Mouse (Mus musculus) lung, embryonic 14.5 days (tissue): ENCODE data around the gene Tenm3. TPM values are rescaled to one million over a fixed set of nuclear protein-coding genes. Genes with fewer than 3 reads are reported as not detected.
A peak's percentile ranks its signal among the peaks of the same experiment; 100 is the strongest.

Source experiments
- ATAC-seq: fragments of 200-750 bp; cut with Nextera tagmentation; 2 replicates; pipeline ENCODE4 v1.8.0; 2017; ENCODE audit warnings: mild to moderate bottlenecking, moderate TSS enrichment, moderate library complexity; ENCODE audit not compliant: insufficient read depth
- DNase-seq: peaks from one replicate; pipeline ENCODE4 v3.0.0-alpha.2; 2015
- H3K27ac ChIP-seq: fragments of 300-500 bp; sonication (generic); 2 replicates; pipeline ENCODE4 v1.5.1; 2014; ENCODE audit warnings: low read depth, mild to moderate bottlenecking, moderate library complexity
- H3K27me3 ChIP-seq: fragments of 300-500 bp; sonication (generic); 2 replicates; pipeline ENCODE4 v1.6.1; 2014; ENCODE audit warnings: low read length, control low read depth; ENCODE audit not compliant: insufficient read depth
- H3K36me3 ChIP-seq: fragments of 300-500 bp; sonication (generic); 2 replicates; pipeline ENCODE4 v1.6.1; 2014; ENCODE audit warnings: control low read depth; ENCODE audit not compliant: insufficient read depth
- H3K4me1 ChIP-seq: fragments of 300-500 bp; sonication (generic); 2 replicates; pipeline ENCODE4 v1.6.1; 2014; ENCODE audit warnings: antibody characterized with exemption, control low read depth; ENCODE audit not compliant: insufficient read depth
- H3K4me2 ChIP-seq: fragments of 300-500 bp; sonication (generic); 2 replicates; pipeline ENCODE4 v1.6.1; 2014; ENCODE audit warnings: mild to moderate bottlenecking
- H3K4me3 ChIP-seq: fragments of 300-500 bp; sonication (generic); 2 replicates; pipeline ENCODE4 v1.5.1; 2014; ENCODE audit warnings: low read depth, low read length
- H3K9ac ChIP-seq: fragments of 300-500 bp; sonication (generic); 2 replicates; pipeline ENCODE4 v1.6.1; 2014
- H3K9me3 ChIP-seq: fragments of 300-500 bp; sonication (generic); 2 replicates; pipeline ENCODE4 v1.6.1; 2016; ENCODE audit warnings: low read depth, low read length, control low read depth
- CTCF ChIP-seq: IDR thresholded peaks from 2 replicates; pipeline ENCODE4 v1.5.1; 2016; ENCODE audit warnings: antibody characterized with exemption, low read depth
- WGBS: fragments of 180-500 bp; shearing (Covaris S2); extraction: QIAGEN DNeasy Blood & Tissue Kit; methylation state at CpG from one replicate; pipeline ENCODE4 v1.1.7; 2014; 5-methylcytosine and 5-hydroxymethylcytosine counted together
- polyA plus RNA-seq: library from polyadenylated mRNA; unstranded; fragments of >200 nt; fragmentation: Nextera tagmentation; extraction: Ambion mirVana; gene quantifications from 2 replicates; pipeline ENCODE4 v1.2.1, GENCODE M21; 2014

Tenm3 gene
- polyA plus RNA-seq, 1 experiment from 2014 or later, result 9.8 TPM

DNA sequence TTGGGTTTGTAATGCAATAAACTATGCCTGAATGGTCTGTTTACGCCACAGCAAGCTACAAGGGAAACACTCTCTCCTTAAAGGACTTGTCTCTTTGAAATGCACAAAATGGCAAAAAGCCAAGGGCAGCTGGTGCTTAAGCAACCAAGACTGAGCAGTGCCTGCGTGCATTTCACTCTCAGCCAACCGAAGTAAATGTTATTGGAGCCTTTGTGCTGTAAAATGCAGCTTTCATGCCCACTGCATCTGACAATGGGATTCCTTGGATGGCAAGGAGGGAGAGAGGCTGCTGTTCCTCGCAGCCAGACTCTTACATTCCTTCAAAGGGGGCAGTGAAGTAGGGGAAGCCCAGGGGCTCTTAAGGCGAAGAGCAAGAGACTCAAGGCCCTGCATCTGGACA lies 385.4 kb downstream of the Tenm3 start:
- Histone ChIP-seq H3K27me3 (no peaks in the 10 kb centered on the region), H3K9me3 (no peaks in the 10 kb centered on the region), H3K36me3 (no peaks in the 10 kb centered on the region), H3K4me3 (no peak overlapping the region), H3K4me2 (no peak overlapping the region), H3K27ac (peak overlapping the region; percentile 79), H3K4me1 (no peaks in the 10 kb centered on the region; the same call in 1 of the 2 replicates), H3K9ac (no peak overlapping the region)
- WGBS, result 21% methylated on average over 5 of the region's 5 CpGs
- peak; percentile 74 for ATAC-seq
- DNase-seq, result peak; percentile 91
- TF ChIP-seq CTCF, result no peak

GRCm38 (mm10) chr8:48456328-48457124 lies 387.2 kb downstream of the Tenm3 start:
- no peak overlapping the region for H3K4me3 ChIP-seq
- H3K27ac ChIP-seq, result no peak overlapping the region
- H3K9me3 ChIP-seq, result no peaks in the 10 kb centered on the region
- H3K4me1 ChIP-seq, result no peaks in the 10 kb centered on the region; the same call in 1 of the 2 replicates
- no peak for DNase-seq
- no peak overlapping the region for H3K9ac ChIP-seq
- H3K36me3 ChIP-seq, result no peaks in the 10 kb centered on the region
- no peak for TF ChIP-seq CTCF
- 57% methylated on average over 22 of the region's 22 CpGs for WGBS
- ATAC-seq, result no peak
- H3K27me3 ChIP-seq, result no peaks in the 10 kb centered on the region
- no peak overlapping the region for H3K4me2 ChIP-seq

- H3K9ac ChIP-seq, result no peak overlapping the region
- ATAC-seq, result no peak
- H3K4me2 ChIP-seq, result peak overlapping the region; percentile 32; the same call in 1 of the 2 replicates
- H3K4me1 ChIP-seq, result peaks cover 14% of the 10 kb centered on the region
- no peaks in the 10 kb centered on the region for H3K36me3 ChIP-seq
- no peaks in the 10 kb centered on the region for H3K27me3 ChIP-seq
- H3K9me3 ChIP-seq, result no peaks in the 10 kb centered on the region
- no peak overlapping the region for H3K4me3 ChIP-seq
- no peak overlapping the region for H3K27ac ChIP-seq
- no peak for TF ChIP-seq CTCF
- peak; percentile 37 for DNase-seq
- WGBS, result 30% methylated on average over 7 of the region's 7 CpGs
These were observed 392.5 kb downstream of the Tenm3 start for GRCm38 (mm10) chr8:48451247-48451635.

GRCm38 (mm10) chr8:48450397-48451246 lies 393.1 kb downstream of the Tenm3 start:
- Histone ChIP-seq H3K9ac (no peak overlapping the region), H3K4me1 (peaks cover 14% of the 10 kb centered on the region), H3K9me3 (no peaks in the 10 kb centered on the region), H3K4me2 (peak overlapping the region; percentile 32; the same call in 1 of the 2 replicates), H3K4me3 (no peak overlapping the region), H3K27ac (no peak overlapping the region), H3K27me3 (no peaks in the 10 kb centered on the region), H3K36me3 (no peaks in the 10 kb centered on the region)
- WGBS, result 49% methylated on average over 23 of the region's 23 CpGs
- ATAC-seq (0 out of 2 replicates have a peak, but pooled peaks have one; percentile 38), DNase-seq (peak; percentile 28)
- TF ChIP-seq CTCF, result no peak

- H3K9me3 ChIP-seq, result no peaks in the 10 kb centered on the region
- WGBS, result 5% methylated on average over 3 of the region's 3 CpGs
- no peak overlapping the region for H3K4me3 ChIP-seq
- H3K4me2 ChIP-seq, result no peak overlapping the region
- ATAC-seq (no peak), DNase-seq (peak; percentile 41)
- no peak overlapping the region for H3K9ac ChIP-seq
- TF ChIP-seq CTCF, result no peak
- peaks cover 14% of the 10 kb centered on the region for H3K4me1 ChIP-seq
- H3K27me3 ChIP-seq, result no peaks in the 10 kb centered on the region
- H3K27ac ChIP-seq, result no peak overlapping the region
- H3K36me3 ChIP-seq, result no peaks in the 10 kb centered on the region
These were observed 394.1 kb downstream of the Tenm3 start for GRCm38 (mm10) chr8:48449625-48450024.

DNA sequence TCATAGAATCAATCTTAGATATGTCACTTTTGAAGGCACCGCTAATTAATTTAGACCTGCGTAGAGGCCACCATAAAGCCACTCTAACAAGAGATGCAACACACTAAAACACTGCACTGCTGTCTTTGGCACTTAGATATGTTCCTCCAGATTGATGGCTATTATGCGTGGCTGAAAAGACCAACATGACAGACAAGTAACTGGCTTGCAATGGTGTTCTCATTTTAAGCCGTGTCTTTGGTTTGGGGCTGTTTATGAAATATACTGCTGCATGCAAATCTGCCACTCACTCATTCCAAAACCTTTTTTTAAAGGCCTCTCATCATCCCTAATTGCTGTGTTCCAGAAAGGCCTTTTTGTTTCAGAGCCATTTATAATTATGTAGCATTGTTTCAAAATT lies 398.1 kb downstream of the Tenm3 start:
- Histone ChIP-seq H3K4me1 (peaks cover 10% of the 10 kb centered on the region), H3K36me3 (no peaks in the 10 kb centered on the region), H3K4me2 (no peak overlapping the region), H3K4me3 (no peak overlapping the region), H3K9me3 (no peaks in the 10 kb centered on the region), H3K9ac (no peak overlapping the region), H3K27ac (no peak overlapping the region), H3K27me3 (no peaks in the 10 kb centered on the region)
- no peak for TF ChIP-seq CTCF
- ATAC-seq (no peak), DNase-seq (no peak)
- 86% methylated on average over 4 of the region's 4 CpGs for WGBS

GRCm38 (mm10) chr8:48439491-48439890 lies 404.3 kb downstream of the Tenm3 start:
- Histone ChIP-seq H3K9ac (no peak overlapping the region), H3K36me3 (no peaks in the 10 kb centered on the region), H3K9me3 (no peaks in the 10 kb centered on the region), H3K4me2 (no peak overlapping the region), H3K4me1 (no peaks in the 10 kb centered on the region), H3K27ac (no peak overlapping the region), H3K4me3 (no peak overlapping the region), H3K27me3 (no peaks in the 10 kb centered on the region)
- ATAC-seq (no peak), DNase-seq (no peak)
- WGBS, result 73% methylated on average over 12 of the region's 12 CpGs
- TF ChIP-seq CTCF, result no peak
